Comparison of ENCODE assay signal across 21 mouse cellular contexts in the genomic region with DNA sequence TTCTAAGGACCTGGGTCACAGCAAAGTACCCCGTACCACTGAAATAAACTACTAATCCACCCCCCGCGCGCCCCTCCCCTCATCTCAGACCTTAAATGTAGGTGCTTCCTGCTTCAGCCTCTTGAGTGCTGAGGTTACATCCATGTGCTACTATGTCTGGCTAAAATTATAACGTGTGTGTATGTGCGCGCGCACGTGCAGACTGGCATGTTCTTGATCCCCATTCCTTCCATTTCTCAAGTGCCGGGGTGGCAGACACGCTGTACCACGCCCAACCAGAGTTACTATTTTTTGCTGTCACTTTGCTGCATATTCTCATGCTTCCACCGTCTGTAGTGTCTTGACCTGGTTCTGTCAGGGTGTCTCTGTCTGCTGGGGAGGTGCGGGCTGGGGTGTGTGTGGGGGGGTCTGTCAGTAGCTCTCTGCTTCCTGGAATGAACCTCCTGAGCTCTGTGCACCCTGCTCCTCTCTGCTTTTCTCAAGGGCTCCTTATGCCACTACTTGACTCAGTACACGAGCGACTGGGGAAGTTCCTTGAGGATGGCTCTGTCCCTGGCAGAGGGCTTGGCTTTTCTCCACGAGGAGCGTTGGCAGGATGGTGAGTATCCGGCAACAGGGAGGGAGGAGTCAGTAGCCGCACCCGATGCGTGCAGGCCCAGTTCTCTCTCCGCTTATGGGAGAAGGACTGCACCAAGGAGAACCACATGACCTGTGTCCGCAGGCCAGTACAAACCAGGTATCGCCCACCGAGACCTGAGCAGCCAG. TPM values are rescaled to one million over a fixed set of nuclear protein-coding genes. Genes with fewer than 3 reads are reported as not detected.
A peak's percentile ranks its signal among the peaks of the same experiment; 100 is the strongest.
DNase-seq lines count a peak whose midpoint lies in the region; ATAC-seq and TF ChIP-seq lines count a peak whose summit lies in the region.
"Had no signal": no experiment of that assay in that cellular context is flagged by ENCODE, and none has a peak within 500 bp of the region (broad histone marks: within the 10 kb centered on the region; RNA-seq: fewer than 3 reads in every experiment).

No protein-coding gene starts in this region.

- ATAC-seq in midbrain, embryonic 13.5 days, result no peak

- H3K4me1 ChIP-seq in E14TG2a.4 (replicated peaks; ENCODE audit: low read depth, low read length), result peaks cover 56% of the 10 kb centered on the region
- no peaks in the 10 kb centered on the region for H3K4me1 ChIP-seq in midbrain, embryonic 13.5 days (replicated peaks)
- H3K4me1 ChIP-seq: embryonic facial prominence, embryonic 13.5 days; forebrain, embryonic 12.5 days; hindbrain, embryonic 12.5 days; intestine, embryonic 15.5 days had no signal

- peaks cover 3% of the 10 kb centered on the region; the same call in 1 of the 2 replicates for H3K27me3 ChIP-seq in E14TG2a.4 (ENCODE audit: insufficient read depth, low read length)
- no peaks in the 10 kb centered on the region for H3K27me3 ChIP-seq in midbrain, embryonic 13.5 days
- H3K27me3 ChIP-seq: embryonic facial prominence, embryonic 13.5 days; forebrain, embryonic 12.5 days; hindbrain, embryonic 12.5 days; intestine, embryonic 15.5 days had no signal

- WGBS in midbrain, embryonic 13.5 days, result 85% methylated on average over 26 of the region's 26 CpGs

- peaks cover 7% of the 10 kb centered on the region; the same call in 1 of the 2 replicates for H3K36me3 ChIP-seq in E14TG2a.4 (ENCODE audit: insufficient read depth, low read length)
- no peaks in the 10 kb centered on the region for H3K36me3 ChIP-seq in midbrain, embryonic 13.5 days
- H3K36me3 ChIP-seq: embryonic facial prominence, embryonic 13.5 days; forebrain, embryonic 12.5 days; hindbrain, embryonic 12.5 days; intestine, embryonic 15.5 days had no signal

- intact Hi-C loops in gastrocnemius, adult 2 months (cut with DNase I), result no loop called here

- peak overlapping the region; percentile 77 for H3K27ac ChIP-seq in gastrocnemius, adult 2 months
- no peak overlapping the region for H3K27ac ChIP-seq in midbrain, embryonic 13.5 days
- H3K27ac ChIP-seq: embryonic facial prominence, embryonic 13.5 days; forebrain, embryonic 12.5 days; hindbrain, embryonic 12.5 days; intestine, embryonic 15.5 days had no signal

- DNase-seq in cerebellum, postnatal 10 days, result peak; percentile 51 to 52
- no peak for DNase-seq in cerebellum, adult 18-20 months
- DNase-seq in gastrocnemius, adult 2 months, result peak; percentile 84
- peak; percentile 54 for DNase-seq in lung, postnatal 36 days
- DNase-seq in kidney, adult 11 months, result no peak
- DNase-seq in embryo, embryonic 10.5 days (ENCODE audit: low spot score), result no peak
- DNase-seq: layer of hippocampus, postnatal 36 days; lung, embryonic 14.5 days; midbrain, embryonic 14.5 days; right cerebral cortex, postnatal 4 days; thymus, postnatal 36 days had no signal

- TF ChIP-seq CTCF in E14TG2a.4 (conservative IDR thresholded peaks at IDR 0.05; ENCODE audit: low read length), result no peak
- TF ChIP-seq CTCF in gastrocnemius, adult 2 months (IDR thresholded peaks at IDR 0.05), result no peak

- H3K4me2 ChIP-seq in midbrain, embryonic 13.5 days (replicated peaks), result no peak overlapping the region
- H3K4me2 ChIP-seq: embryonic facial prominence, embryonic 13.5 days; forebrain, embryonic 12.5 days; hindbrain, embryonic 12.5 days; lung, embryonic 14.5 days had no signal

- H3K9me3 ChIP-seq in E14TG2a.4 (ENCODE audit: low read length), result no peaks in the 10 kb centered on the region
- no peaks in the 10 kb centered on the region for H3K9me3 ChIP-seq in midbrain, embryonic 13.5 days
- H3K9me3 ChIP-seq: embryonic facial prominence, embryonic 13.5 days; forebrain, embryonic 12.5 days; hindbrain, embryonic 12.5 days; intestine, embryonic 15.5 days had no signal

- H3K4me3 ChIP-seq in E14TG2a.4 (replicated peaks; ENCODE audit: low read length), result peak overlapping the region; percentile 75
- H3K4me3 ChIP-seq in gastrocnemius, adult 2 months, result peak overlapping the region; percentile 53
- no peak overlapping the region for H3K4me3 ChIP-seq in midbrain, embryonic 13.5 days (replicated peaks)
- H3K4me3 ChIP-seq: embryonic facial prominence, embryonic 13.5 days; forebrain, embryonic 12.5 days; hindbrain, embryonic 12.5 days; intestine, embryonic 15.5 days had no signal

- H3K9ac ChIP-seq in midbrain, embryonic 13.5 days (replicated peaks), result no peak overlapping the region
- H3K9ac ChIP-seq: embryonic facial prominence, embryonic 13.5 days; forebrain, embryonic 12.5 days; hindbrain, embryonic 12.5 days; intestine, embryonic 15.5 days; lung, embryonic 14.5 days had no signal

RNA-seq across cellular contexts. Expression of gene Amhr2, which starts 6.7 kb away (rescaled TPM):
- total RNA-seq in gastrocnemius, adult 2 months (2021), result 1 to 10 TPM; 7.2 to 9.5 TPM
- 0.30 and 0.74 TPM in 2 replicates for polyA plus RNA-seq in midbrain, embryonic 13.5 days (2015; fragmentation: Nextera tagmentation; extraction: Ambion mirVana)
- polyA plus RNA-seq: embryonic facial prominence, embryonic 13.5 days had no signal

RNA-seq across cellular contexts. Expression of gene Prr13, which starts 7.0 kb away (rescaled TPM):
- total RNA-seq in gastrocnemius, adult 2 months (2021), result 10 to 100 TPM; 17.3 to 18.2 TPM
- 113 and 119 TPM in 2 replicates for polyA plus RNA-seq in midbrain, embryonic 13.5 days (2015; fragmentation: Nextera tagmentation; extraction: Ambion mirVana)

RNA-seq across cellular contexts. Expression of gene Pcbp2, which starts 18.5 kb away (rescaled TPM):
- 100 to 1,000 TPM; 401 to 459 TPM for total RNA-seq in gastrocnemius, adult 2 months (2021)
- polyA plus RNA-seq in midbrain, embryonic 13.5 days (2015; fragmentation: Nextera tagmentation; extraction: Ambion mirVana), result 164 and 166 TPM in 2 replicates

RNA-seq across cellular contexts. Expression of gene Sp1, which starts 45.9 kb away (rescaled TPM):
- 10 to 100 TPM; 23.0 to 25.1 TPM for total RNA-seq in gastrocnemius, adult 2 months (2021)
- 5.6 TPM in 2 replicates for polyA plus RNA-seq in midbrain, embryonic 13.5 days (2015; fragmentation: Nextera tagmentation; extraction: Ambion mirVana)

RNA-seq across cellular contexts. Expression of gene Gm10337, which starts 51.7 kb away (rescaled TPM):
- total RNA-seq in gastrocnemius, adult 2 months (2021), result not detected
- 4.5 and 16.7 TPM in 2 replicates for polyA plus RNA-seq in midbrain, embryonic 13.5 days (2015; fragmentation: Nextera tagmentation; extraction: Ambion mirVana)
- total RNA-seq: layer of hippocampus, postnatal 36 days had no signal
- polyA plus RNA-seq: gonadal fat pad, adult 2 months; intestine, embryonic 15.5 days; large intestine, adult 2 months; limb, embryonic 14.5 days; lung, embryonic 14.5 days; midbrain, embryonic 14.5 days; stomach, embryonic 16.5 days had no signal

Comparison
In these comparisons a context has a peak if more than half of its experiments do, and no peak if none do; other contexts are left out.
1. DNase-seq: peak in cerebellum, postnatal 10 days (2 of 2), gastrocnemius, adult 2 months (single experiment) and lung, postnatal 36 days (single experiment); none in cerebellum, adult 18-20 months (0 of 2), kidney, adult 11 months (single experiment) and embryo, embryonic 10.5 days (single experiment).